Mouse (Mus musculus) fat pad, adult 2 months (tissue): Measurements from ENCODE around the gene Fam19a3.

Experiments
- DNase-seq: peaks from one replicate; pipeline ENCODE4 v3.0.0-alpha.2; 2011; ENCODE audit warnings: low read depth, low spot score; ENCODE audit errors: extremely low read depth

The Fam19a3 gene

GRCm38 (mm10) chr3:104792360-104793270 lies 11.0 kb upstream of the Fam19a3 start:
- DNase-seq: no peak

- no peak for DNase-seq
Observed at GRCm38 (mm10) chr3:104791671-104792070, 10.0 kb upstream of the Fam19a3 start.

DNA sequence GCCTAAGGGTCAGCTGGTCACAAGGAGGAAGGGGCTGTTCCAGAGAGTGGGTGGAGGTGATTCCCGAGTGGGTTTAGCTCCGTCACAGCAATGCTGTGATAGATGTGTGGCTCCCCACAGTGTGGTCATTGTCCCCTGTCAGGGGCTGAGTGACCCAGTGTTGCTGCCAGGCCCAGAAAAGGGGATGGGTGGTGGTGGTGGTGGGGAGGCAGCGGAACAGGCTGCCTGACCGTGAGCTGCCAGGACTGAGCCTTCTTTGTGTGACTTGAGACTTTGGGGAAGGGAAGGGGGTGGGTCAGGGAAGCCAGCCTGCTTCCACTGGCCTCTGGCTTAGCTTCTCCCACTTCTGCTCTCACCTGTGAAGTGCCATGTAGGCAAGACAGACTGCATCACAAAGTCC lies 9.4 kb upstream of the Fam19a3 start:
- no peak for DNase-seq

GRCm38 (mm10) chr3:104790401-104790937 lies 8.8 kb upstream of the Fam19a3 start:
- DNase-seq: no peak

DNA sequence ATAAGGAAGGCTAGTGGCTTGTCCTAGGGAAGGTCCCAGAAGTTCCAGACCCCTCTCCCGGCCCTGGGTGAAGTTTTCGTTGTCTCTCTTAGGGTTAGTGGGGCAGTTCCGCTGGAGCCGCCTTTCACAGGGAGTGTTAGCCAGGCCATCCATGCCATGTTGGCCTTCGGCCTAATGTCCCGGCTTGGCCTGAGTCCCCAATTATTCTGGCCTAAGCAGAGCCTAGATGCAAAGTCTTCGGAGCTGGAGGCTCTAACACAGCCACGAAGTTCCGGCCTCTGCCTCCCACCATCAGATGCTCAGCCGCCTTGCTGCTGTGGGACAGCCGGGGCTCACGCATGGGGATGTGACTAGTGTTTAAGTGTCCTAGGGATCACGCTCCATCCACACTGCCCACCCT lies 8.2 kb upstream of the Fam19a3 start:
- DNase-seq: no peak

DNA sequence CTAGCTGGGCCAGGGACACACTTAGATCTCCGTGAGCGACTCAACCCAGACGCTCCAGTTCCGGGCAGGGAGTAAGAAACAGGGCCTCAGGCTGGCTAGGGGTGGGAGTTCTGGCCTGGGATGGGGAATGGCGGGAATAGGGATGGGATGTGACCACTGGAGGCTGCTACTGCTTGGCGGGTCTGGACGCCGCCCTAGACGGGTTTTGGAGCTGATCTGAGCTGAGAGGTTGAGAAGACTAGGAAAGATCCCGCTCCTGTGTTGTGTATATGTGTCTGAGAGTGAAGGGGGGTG lies 7.6 kb upstream of the Fam19a3 start:
- no peak for DNase-seq

DNA sequence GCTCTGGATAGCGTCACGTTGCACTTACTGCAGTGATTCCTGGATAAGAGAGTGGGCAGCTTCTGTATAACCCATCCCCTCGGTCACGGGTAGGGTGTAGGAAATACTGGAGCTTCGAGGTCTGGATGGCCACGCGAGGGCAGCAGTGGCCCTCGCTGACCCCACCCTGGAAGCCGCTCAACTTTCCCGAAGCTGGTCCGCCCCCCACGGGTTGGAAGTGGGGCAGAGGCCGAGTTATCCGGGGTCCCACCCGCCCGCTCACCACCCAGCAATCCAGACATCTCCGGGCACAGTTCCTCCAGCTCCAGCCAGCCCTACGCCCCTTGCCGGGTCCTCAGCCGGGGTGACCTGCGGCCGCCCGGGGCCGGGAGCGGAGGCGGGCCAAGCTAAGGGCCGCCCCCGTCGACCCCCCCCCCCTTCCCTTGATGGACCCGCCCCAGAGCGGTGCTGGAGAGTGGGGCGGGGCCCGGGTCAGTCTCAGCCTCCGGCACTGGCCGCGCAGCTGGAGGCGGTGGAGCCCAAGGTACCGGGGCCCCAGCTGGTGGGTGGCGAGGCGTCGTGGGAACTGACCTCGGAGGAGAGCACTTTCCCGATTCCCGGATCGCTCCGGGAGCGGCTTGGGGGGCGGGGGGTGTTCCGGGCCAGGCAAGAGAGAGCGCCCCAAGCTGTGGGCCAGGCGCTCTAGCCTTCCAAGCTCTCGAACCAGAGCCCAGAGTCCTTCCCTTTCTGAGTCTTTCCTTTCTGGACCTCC lies 7.1 kb upstream of the Fam19a3 start:
- DNase-seq: no peak

- DNase-seq: no peak
Observed at GRCm38 (mm10) chr3:104788075-104788474, 6.4 kb upstream of the Fam19a3 start, which contains the start of gene Rhoc. Gene Rhoc, plus strand, starts transcription at chr3:104788375.

GRCm38 (mm10) chr3:104785284-104785683 lies 3.6 kb upstream of the Fam19a3 start:
- DNase-seq: no peak

DNA sequence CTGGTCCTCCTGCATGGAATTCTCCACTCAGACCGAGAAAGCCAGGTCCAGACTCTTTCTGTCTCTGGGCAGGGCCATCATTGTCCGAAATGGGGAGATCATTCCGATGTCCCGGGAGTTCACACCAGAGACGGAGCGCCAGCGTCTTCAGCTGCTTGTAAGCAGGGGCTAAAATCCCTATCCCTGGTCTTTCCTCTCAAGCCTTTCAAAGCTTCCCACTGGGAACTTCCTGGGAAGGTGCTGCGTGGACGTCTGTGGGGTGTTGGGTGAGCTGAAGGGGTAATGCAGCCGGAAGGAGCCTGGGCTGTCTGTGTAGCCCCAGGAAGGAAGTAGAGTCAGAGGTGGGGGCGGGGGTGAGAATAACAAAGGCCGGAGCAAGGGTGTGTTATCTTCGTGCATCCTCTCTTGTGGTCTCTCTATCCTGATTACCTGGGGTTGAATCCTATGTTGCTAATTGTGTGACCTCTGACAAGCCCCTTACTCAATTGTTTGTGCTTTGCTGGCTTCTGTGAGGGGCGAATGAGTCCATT lies 2.4 kb upstream of the Fam19a3 start:
- DNase-seq: no peak

DNA sequence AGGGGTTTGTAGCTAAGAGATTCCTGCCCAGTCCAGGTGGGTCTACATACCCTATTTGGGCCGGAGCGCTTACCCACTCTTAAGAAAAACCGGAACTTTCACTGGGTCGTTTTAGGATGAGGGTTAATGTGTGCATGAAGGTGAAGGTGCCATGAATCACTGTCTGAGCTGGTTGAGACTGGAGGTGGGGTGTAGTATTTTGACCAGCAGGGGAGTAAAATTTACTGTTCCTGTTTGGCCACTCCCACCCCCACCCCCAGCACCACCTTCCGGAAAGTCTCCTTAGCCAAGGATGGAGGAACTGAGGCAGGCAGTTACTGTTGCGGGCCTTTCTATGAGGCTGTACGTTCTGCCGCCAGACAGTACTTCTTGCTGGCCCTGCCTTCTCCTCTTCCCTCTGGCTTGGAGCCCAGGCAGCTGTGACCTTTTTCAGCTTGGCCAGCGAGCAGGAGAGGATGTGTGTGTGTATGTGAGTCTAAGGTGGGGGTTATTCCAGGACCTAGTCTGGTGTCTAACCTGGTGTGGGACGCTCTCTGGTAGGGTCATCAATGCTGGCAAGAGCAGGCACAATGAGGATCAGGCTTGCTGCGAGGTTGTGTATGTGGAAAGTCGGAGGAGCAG lies 531 bp upstream of the Fam19a3 start:
- DNase-seq: no peak

GRCm38 (mm10) chr3:104780561-104781420 lies 849 bp downstream of the Fam19a3 start, which contains the start of gene Ppm1j:
Gene Ppm1j, plus strand, starts transcription at chr3:104781056.
- DNase-seq: no peak

- no peak for DNase-seq
Observed at GRCm38 (mm10) chr3:104779949-104780348, 1.7 kb downstream of the Fam19a3 start.

DNA sequence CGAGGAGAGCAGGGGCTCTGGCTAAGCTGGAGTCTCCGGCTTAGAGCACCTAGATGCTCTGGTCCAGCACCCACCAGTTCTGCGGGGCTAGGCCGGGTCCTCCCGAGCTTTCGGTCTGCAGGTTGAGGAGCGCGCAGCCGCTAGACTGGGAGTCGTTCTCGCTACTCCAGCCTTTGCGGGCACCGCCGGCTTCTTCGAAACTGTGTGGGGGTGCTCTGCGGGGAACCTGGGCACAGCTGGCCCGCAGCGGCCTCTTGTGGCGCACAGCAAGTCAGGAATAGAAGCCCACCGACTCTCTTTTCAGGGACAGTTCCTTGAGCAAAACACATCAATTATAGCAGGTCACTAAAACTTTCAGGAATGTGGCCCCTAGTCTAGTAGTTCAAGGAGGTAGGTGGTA lies 4.3 kb downstream of the Fam19a3 start:
- DNase-seq: no peak

- no peak for DNase-seq
Observed at GRCm38 (mm10) chr3:104773301-104773700, 8.3 kb downstream of the Fam19a3 start.

GRCm38 (mm10) chr3:104771460-104771859 lies 10.2 kb downstream of the Fam19a3 start:
- no peak for DNase-seq

- DNase-seq: no peak
Observed at GRCm38 (mm10) chr3:104770918-104771317, 10.7 kb downstream of the Fam19a3 start.

DNA sequence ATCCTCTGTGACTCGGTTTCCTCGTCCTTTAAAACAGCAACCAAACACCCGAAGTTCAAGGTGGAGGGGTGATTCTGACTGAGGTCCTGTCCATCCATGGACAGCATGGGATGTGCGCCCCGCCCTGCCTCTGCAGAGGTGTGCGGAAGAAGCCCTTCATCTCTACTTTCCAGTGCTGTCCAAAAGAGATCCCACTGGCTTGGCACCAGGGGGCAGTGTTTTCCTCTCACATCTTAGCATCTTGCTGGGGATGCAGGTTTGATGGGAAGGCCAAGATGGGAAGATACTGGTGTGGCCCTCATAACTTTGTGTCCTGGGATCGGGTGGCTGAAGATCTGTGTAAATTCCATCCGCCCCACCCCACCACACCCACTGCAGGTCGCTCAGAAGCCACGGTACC lies 11.6 kb downstream of the Fam19a3 start:
- DNase-seq: no peak

DNA sequence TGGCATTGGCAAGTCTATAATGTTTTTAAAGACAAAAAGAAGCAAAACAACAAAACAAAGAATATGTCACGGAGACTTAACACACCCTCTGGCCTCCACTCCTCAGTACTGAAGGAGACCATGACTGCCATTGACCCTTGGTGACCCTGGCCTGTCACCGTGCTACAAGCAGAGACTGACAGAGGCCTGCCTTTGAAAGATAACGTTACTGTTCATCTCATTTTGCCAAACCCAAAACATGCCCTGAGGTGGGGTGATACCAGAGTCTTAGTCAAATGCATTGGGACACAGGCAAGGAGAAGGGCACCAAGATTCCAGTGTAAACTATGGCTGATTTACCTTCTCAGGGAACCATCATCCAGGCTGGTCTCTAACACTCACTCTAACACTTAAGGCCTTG lies 12.5 kb downstream of the Fam19a3 start:
- no peak for DNase-seq

DNA sequence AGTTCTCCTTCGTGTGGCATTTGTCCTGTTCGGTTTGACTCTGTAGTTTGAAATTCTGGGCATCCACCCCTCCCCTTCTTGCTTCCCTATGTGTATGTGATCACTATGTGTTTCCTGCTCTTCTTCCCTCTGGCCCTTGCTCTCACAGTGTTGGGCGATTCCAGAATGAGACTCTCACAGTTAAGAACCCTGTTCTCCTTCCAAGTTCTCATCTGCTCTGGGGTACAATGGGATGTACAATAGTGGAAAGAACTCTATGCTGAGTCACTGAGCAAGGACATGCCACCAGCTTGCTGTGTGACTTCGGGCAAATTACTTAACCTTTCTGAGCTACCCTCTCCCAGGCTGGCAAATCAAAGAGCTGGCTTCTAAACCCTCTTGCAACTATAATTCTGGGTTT lies 13.9 kb downstream of the Fam19a3 start:
- no peak for DNase-seq
